Mouse (Mus musculus): Measurements from ENCODE around the gene Lhpp.

The Lhpp gene

DNA sequence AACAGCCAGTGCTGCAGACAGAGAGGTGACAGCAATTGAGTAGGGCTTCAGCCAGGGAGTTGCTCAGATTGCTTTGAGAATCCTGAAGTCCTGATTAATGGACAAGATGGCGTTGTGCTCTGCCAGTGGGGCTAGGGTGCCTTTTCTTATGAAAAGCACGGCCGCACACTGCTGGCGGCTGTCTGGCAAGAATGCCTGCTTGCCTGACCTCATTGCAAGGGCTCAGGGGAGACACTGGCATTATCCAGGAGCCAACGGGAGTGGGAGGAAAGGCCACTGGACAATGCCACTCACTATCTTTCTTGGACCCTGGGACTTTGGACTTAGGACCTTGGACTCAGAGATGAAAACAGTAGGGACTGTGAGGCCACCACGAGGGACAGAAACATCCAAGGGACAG is 123.1 kb downstream of the Lhpp start:
- peak; percentile 72 to 85 for DNase-seq (ENCODE audit: inconsistent age in 2 of 2, low spot score in 1 of 2)

DNA sequence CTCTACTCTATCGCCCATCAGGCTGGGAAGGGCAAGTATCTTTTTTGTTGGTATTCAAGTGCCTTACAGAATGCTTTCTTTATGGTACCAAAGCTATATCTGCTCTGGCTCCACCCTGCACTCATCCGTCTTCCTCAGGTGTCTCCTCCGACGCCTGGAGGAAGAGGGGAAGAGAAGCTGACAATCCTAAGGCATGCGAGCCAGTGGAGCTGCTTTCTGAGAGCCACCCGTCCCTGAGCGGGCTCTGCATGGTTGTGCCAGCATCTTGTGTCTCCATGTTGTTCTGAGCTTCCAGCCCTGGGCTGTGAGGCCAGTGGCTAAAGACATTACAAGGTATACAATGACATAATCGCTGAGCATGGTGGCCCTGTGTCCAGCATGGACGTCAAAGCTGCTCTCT is 123.8 kb downstream of the Lhpp start:
- DNase-seq (ENCODE audit: inconsistent age in 2 of 2, low spot score in 1 of 2), result no peak

DNA sequence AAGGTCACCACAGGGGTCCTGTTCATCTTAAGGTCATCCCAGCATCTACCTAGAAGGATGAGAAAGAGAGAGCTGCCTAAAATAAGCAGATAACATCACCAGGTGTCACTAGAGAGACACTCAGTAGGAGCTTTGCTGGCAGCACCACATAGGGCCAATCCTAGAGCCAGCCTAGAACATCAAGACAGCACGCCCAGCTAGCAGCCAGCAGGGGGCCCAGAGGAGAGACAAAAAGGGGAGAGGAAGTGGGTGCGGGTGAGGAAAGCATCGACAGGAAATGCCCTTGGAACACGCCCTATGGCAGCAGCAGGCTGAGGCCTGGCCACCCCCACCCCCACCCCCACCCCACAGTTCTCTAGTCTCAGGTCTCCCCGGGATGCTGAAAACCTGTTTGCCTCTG is 124.7 kb downstream of the Lhpp start:
- peak; percentile 65 to 80 for DNase-seq (ENCODE audit: inconsistent age in 2 of 2, low spot score in 1 of 2)

DNA sequence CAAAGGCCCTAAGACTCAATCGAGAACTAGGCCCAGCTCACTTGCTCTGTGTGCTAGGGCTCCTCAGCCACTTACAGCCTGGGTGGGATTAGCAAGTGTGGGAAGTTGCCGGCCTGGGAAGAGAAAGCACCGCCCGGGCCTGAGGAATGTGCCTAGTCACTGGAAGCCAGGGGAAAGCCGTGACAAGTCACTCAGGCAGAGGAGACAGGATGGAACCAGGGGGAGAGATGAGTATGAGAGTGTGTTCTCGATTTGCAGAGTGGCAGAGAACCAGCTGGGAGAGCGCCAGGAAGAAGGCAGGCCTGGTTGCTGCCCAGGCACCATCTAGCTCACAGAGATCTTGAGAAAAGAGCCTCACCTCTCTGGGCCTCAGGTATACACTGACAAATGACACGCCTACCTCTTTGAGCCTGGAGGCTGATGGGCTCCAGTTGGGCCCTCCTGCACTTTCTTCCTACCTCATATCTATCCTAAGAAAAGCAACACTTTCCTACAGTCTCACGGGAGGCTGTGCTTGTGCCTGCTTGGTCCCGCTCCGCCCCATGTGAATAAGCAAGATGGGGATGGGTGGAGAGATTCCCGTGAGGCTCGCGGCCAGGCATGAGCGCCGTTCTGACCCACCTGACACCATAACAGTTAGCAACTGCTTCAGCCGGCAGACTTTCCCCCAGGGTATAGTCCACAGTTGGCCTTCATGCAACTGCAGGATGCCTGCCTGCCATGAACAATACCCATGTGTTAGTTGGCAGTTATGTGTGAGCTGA is 125.8 kb downstream of the Lhpp start:
- DNase-seq (ENCODE audit: inconsistent age in 2 of 2, low spot score in 1 of 2), result peak; percentile 83 to 87

DNA sequence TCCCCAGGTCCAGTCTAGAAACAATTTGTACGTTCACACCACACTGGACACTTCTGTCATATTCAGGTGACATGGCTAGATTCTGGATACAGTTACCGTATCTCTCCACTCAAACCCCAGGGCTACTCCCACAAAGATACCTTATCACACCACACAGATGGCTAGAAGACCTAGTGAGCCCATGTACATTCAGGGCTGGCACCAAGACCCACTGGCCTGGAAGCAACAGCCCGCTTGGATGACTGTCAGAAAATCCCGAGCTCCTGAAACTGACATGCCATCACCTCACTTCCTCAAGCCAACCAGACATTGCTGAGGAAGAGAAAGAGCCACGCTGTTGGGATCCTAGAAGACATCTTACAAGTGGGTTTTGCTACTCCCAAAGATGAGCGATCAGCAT is 128.4 kb downstream of the Lhpp start:
- DNase-seq (ENCODE audit: inconsistent age in 2 of 2, low spot score in 1 of 2), result no peak

DNA sequence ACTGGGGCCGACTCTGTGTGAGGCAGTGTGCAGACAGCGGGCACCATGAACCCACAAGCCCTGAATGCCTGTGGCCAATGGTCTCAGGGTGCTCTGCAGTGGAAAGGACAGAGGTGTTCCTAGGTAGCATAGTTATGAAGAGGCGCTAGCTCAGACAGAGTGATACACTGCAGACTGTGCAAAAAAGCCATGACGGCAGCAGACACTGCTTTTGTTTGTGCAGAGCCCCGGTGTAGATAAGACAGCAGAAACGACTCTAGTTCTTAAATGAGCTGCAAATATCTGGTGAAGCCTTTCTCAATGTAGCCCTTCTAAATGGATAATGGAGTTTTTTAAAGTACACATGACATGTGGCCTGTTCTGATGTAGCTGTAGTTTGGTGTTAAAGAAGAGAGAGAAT is 129.4 kb downstream of the Lhpp start:
- DNase-seq (ENCODE audit: inconsistent age in 2 of 2, low spot score in 1 of 2), result no peak

DNA sequence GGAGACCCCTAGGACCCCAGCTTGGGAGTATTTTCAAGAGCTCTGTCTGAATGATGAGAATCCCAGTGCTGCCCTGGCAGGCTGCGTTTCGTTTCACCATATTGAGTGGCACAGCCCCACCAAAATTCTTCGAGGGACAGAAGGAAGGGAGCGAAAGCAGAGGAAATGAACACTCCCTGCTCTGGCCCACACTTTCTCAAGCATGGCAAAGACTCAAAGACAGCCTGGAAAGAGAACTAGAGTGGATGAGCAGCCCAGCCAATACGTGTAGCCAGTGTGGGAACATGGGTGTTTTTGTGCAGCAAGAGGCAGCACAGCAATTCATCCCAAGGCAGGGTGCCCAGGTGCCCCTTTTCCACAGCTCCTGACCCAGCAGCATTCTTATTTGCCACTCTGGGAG is 132.5 kb downstream of the Lhpp start:
- no peak for DNase-seq (ENCODE audit: inconsistent age in 2 of 2, low spot score in 1 of 2)

DNA sequence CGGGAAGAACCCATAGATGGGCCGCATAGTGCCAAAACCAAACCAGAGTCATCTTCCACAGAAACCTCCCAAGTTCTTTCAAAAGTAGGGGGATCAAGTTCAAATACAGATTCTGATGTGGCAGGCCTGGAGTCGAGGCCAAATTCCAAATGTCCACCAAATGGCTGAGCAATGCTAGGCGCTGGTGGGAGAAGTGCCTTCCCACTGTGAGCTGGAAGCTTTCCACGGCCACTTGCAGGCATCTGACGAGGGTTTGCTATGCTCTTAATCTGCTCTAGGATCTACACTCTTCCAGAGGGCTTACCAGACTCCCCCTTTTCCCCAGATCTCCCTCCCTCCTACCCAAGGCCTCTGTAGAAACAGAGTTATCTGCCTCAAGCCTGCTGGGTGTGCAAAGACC is 136.7 kb downstream of the Lhpp start:
- no peak for DNase-seq (ENCODE audit: inconsistent age in 2 of 2, low spot score in 1 of 2)

DNA sequence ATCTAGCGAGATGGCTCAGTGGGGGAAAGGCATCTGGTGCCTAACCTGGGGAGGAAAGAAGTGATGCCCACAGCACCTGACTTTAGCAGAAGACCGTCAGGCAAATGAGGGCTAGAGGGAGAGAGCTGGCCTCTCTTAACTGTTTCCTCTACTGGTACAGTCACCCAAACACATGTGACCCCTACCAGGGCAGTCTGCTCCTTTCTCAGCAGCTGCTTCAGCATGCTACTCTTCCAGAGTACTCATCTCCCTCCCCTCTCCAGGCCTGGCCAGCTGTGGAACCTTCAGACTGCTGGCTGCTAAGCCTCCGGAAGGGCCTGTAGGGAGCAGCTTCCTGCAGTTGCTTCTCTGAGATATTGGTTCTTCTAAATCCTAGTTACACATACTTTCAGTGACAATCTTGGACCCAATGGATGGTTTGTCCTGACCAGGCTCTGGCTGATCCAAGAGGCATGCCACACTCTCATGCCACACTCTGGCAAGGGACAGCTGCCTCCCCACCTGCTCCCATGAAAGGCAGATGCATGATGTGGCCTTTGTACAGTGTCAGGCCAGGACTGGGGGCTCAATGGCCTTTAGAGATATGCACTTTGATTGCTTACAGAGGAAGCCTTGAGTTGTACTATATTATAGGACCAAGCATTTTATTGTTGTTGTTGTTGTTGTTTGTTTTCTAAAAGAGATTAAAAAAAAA is 137.8 kb downstream of the Lhpp start:
- DNase-seq (ENCODE audit: inconsistent age in 2 of 2, low spot score in 1 of 2), result no peak

DNA sequence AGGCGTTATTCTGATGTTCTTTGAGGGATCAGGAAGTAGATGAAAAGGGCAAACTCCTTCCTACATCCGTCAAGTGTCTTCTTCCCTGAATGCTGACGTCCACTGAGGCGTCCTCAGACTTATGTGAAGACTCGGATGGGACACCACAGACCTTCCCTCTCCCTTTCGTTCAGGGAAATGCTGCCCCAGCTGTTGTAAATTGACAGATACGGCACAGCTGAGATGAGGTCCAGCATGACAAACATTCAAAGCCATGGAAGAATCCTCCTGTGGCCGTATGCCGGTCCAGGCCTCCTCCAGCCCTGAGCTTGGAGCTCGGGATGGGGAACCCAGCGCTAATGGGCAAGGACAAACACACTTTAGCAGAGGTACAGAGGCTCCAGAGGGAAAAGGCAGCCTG is 139.1 kb downstream of the Lhpp start:
- no peak for DNase-seq (ENCODE audit: inconsistent age in 2 of 2, low spot score in 1 of 2)

DNA sequence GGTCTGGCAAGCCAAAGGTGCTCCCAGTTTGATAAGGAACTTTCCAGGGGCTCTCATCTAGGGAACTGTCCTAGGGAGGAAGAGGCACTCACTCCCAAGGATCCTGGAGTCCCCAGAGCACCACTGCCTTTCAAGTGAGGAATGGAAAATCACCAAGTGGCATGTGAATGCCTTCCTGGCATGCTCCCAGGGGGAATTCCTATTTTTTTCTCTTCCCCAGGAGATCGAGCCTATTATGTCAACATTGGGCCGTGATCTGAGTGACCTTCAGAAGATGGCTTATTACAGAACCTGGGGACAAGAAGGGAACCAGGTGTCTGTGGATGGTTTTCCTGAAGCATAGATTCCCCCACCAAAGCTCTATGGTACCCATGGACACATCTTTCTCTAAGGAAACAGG is 141.3 kb downstream of the Lhpp start:
- peak; percentile 81 to 93 for DNase-seq (ENCODE audit: inconsistent age in 2 of 2, low spot score in 1 of 2)

DNA sequence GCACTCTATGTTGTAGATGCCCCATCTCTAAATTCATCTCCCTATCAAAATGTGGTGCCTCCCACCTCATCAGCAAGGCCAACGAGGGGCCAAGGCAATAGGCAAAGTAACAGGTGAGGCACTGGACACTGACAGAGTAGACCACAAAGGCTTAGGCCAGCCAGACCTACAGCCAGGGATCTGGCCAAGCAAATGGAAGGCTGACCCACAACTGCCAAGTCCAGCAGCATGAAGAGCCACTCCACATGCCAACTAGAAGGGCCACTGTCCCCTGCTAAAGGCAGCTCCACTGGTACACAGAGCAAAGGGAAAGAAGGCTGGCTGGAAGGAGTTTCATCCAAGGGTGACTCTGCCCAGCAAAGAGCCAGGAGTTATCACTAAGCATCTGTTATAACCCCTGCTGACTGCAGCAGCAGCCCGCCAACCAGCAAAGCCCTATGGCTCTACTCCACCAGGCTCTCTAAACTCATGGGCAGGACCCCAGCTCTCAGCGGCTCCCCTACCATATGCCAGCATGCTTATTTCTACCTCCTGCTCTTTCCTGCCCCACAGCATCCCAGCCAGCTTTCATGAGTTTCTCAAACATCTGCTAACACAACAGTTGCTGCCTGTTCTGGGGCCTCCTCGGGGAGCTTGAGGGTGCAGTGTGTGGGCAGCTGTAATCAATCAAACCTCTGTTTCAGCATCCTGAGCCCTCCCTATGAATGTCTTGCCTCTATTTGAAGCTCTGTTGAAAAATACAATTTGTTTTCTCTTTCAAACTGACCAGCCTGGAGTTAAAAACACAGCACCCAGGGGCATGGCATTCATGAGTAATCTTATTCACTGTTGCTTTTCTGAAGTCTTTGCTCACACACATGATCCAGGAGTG is 143.3 kb downstream of the Lhpp start:
- DNase-seq (ENCODE audit: inconsistent age in 2 of 2, low spot score in 1 of 2), result peak in 1 of 2 experiments; percentile 54

DNA sequence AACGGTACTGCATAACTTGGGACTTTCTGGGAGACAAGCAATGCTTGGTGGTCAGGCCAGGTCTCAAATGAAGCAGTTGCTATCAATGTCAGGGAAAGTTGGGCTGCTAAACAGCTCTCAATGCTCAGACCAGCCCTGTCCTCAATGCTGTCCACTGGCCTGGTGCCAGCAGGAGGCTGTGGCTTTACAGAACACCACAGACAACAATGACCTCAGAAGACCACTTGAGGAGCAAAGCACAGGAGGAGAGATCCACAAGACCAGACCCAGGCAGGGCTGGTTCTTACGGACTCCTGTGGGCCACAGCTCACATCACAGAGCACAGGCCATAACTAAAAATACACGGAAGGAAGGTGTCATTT is 143.9 kb downstream of the Lhpp start:
- peak; percentile 53 to 75 for DNase-seq (ENCODE audit: inconsistent age in 2 of 2, low spot score in 1 of 2)

All from adrenal gland, adult (tissue).